Mouse (Mus musculus) lung, embryonic 14.5 days (tissue): ENCODE data around the gene Sp100. TPM values are rescaled to one million over a fixed set of nuclear protein-coding genes. Genes with fewer than 3 reads are reported as not detected.
"Not testable (repeated sequence)": the region's sequence is repeated elsewhere in the genome, so short reads cannot be mapped to it uniquely, and the experiment has no call there.

ENCODE experiments used
- ATAC-seq: fragments of 200-750 bp; cut with Nextera tagmentation; 2 replicates; pipeline ENCODE4 v1.8.0; 2017; ENCODE audit warnings: mild to moderate bottlenecking, moderate TSS enrichment, moderate library complexity; ENCODE audit not compliant: insufficient read depth
- DNase-seq: peaks from one replicate; pipeline ENCODE4 v3.0.0-alpha.2; 2015
- H3K27ac ChIP-seq: fragments of 300-500 bp; sonication (generic); 2 replicates; pipeline ENCODE4 v1.5.1; 2014; ENCODE audit warnings: low read depth, mild to moderate bottlenecking, moderate library complexity
- H3K27me3 ChIP-seq: fragments of 300-500 bp; sonication (generic); 2 replicates; pipeline ENCODE4 v1.6.1; 2014; ENCODE audit warnings: low read length, control low read depth; ENCODE audit not compliant: insufficient read depth
- H3K36me3 ChIP-seq: fragments of 300-500 bp; sonication (generic); 2 replicates; pipeline ENCODE4 v1.6.1; 2014; ENCODE audit warnings: control low read depth; ENCODE audit not compliant: insufficient read depth
- H3K4me1 ChIP-seq: fragments of 300-500 bp; sonication (generic); 2 replicates; pipeline ENCODE4 v1.6.1; 2014; ENCODE audit warnings: antibody characterized with exemption, control low read depth; ENCODE audit not compliant: insufficient read depth
- H3K4me2 ChIP-seq: fragments of 300-500 bp; sonication (generic); 2 replicates; pipeline ENCODE4 v1.6.1; 2014; ENCODE audit warnings: mild to moderate bottlenecking
- H3K4me3 ChIP-seq: fragments of 300-500 bp; sonication (generic); 2 replicates; pipeline ENCODE4 v1.5.1; 2014; ENCODE audit warnings: low read depth, low read length
- H3K9ac ChIP-seq: fragments of 300-500 bp; sonication (generic); 2 replicates; pipeline ENCODE4 v1.6.1; 2014
- H3K9me3 ChIP-seq: fragments of 300-500 bp; sonication (generic); 2 replicates; pipeline ENCODE4 v1.6.1; 2016; ENCODE audit warnings: low read depth, low read length, control low read depth
- CTCF ChIP-seq: IDR thresholded peaks from 2 replicates; pipeline ENCODE4 v1.5.1; 2016; ENCODE audit warnings: antibody characterized with exemption, low read depth
- WGBS: fragments of 180-500 bp; shearing (Covaris S2); extraction: QIAGEN DNeasy Blood & Tissue Kit; methylation state at CpG from one replicate; pipeline ENCODE4 v1.1.7; 2014; 5-methylcytosine and 5-hydroxymethylcytosine counted together
- polyA plus RNA-seq: library from polyadenylated mRNA; unstranded; fragments of >200 nt; fragmentation: Nextera tagmentation; extraction: Ambion mirVana; gene quantifications from 2 replicates; pipeline ENCODE4 v1.2.1, GENCODE M21; 2014

Sp100 gene
- polyA plus RNA-seq, 1 experiment from 2014 or later, result 1.4 TPM

DNA sequence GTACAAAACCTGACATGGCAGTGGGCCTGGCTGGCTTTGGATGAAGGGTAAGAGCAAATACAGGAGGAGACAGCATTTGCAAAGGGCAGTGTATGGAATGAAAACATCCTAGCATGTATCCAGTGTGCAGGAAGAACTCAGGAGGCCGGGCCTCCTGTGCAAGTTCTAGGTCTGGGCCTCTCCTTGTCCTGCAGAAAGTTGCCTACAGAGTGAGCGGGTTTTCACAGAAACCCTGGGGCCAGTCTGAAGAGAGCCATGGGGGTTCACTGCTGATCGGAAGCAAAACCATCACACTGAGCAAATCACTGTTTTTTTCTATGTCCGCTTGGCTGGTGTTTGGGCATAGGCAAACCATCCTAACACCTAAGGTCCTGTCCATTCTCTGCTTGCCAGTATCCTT lies 11.6 kb upstream of the Sp100 start:
- H3K4me1 ChIP-seq, H3K27me3 ChIP-seq, H3K4me2 ChIP-seq, DNase-seq, H3K27ac ChIP-seq, H3K9me3 ChIP-seq, H3K4me3 ChIP-seq, H3K9ac ChIP-seq, ATAC-seq, H3K36me3 ChIP-seq: not testable (repeated sequence)
- 74% methylated on average over 4 of the region's 4 CpGs for WGBS

DNA sequence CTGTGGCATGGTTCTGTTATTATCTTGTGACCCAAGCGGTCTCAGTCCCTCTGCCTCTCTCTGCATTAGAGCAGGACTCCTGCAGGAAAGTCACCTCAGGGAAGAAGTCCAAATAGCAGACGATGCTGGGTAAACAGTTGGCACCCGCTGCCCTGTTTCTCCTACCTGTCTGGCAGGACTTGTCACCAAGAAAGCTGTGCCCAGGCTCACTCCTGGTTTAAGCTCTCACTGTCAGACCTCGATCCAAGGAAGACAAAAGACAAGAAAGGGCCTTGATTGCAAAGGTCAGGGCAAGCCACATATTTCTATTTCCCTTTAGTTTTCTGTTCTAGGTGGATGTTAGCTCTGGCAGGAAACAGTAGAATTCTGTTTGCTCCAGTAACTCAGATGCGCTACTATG lies 736 bp downstream of the Sp100 start:
- not testable (repeated sequence) for H3K9me3 ChIP-seq, H3K36me3 ChIP-seq, H3K4me2 ChIP-seq, DNase-seq, H3K4me1 ChIP-seq, H3K9ac ChIP-seq, H3K4me3 ChIP-seq, H3K27me3 ChIP-seq, ATAC-seq, H3K27ac ChIP-seq
- WGBS, result 75% methylated on average over 3 of the region's 5 CpGs

DNA sequence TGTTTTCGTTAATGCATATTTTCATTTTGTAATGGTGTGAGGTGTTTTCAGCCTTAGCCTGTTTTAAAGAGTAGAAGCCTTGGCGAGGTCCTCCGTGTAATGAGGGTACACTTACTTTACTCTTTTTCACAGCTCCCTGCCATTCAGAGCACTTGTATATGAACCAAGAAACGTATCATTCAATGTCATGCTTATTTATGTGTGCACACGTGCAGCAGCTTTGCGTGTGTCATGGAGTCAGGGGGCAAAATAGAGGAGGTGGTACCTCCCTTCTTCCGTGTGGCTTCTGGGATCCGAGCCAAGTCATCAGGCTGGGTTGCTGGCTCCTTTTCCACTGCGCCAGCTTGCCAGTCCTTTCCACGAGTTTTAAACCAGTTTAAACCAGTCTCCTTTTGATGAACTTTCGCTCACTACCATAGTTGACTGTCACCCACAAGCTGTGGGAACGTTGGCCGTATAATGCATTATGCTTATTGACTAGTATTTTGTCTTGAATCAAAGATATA lies 2.0 kb downstream of the Sp100 start:
- not testable (repeated sequence) for H3K9me3 ChIP-seq, H3K36me3 ChIP-seq, H3K9ac ChIP-seq, H3K4me2 ChIP-seq, H3K27ac ChIP-seq, H3K4me1 ChIP-seq, H3K27me3 ChIP-seq, ATAC-seq, DNase-seq, H3K4me3 ChIP-seq
- WGBS, result 75% methylated on average over 13 of the region's 13 CpGs

- H3K4me2 ChIP-seq, H3K27ac ChIP-seq, H3K4me3 ChIP-seq, ATAC-seq, H3K4me1 ChIP-seq, DNase-seq, H3K27me3 ChIP-seq, H3K36me3 ChIP-seq, H3K9ac ChIP-seq, H3K9me3 ChIP-seq: not testable (repeated sequence)
- WGBS, result 86% methylated on average over 2 of the region's 2 CpGs
These were observed 7.4 kb downstream of the Sp100 start for GRCm38 (mm10) chr1:85657211-85657610.

- H3K27ac ChIP-seq, result no peak overlapping the region
- no peaks in the 10 kb centered on the region for H3K9me3 ChIP-seq
- H3K36me3 ChIP-seq, result no peaks in the 10 kb centered on the region
- TF ChIP-seq CTCF, result no peak
- ATAC-seq, result no peak
- H3K9ac ChIP-seq, result no peak overlapping the region
- DNase-seq, result no peak
- H3K4me1 ChIP-seq, result no peaks in the 10 kb centered on the region
- H3K4me2 ChIP-seq, result no peak overlapping the region
- H3K27me3 ChIP-seq, result no peaks in the 10 kb centered on the region
- H3K4me3 ChIP-seq, result no peak overlapping the region
These were observed 14.5 kb downstream of the Sp100 start for GRCm38 (mm10) chr1:85664266-85664665.

GRCm38 (mm10) chr1:85680226-85680625 lies 30.4 kb downstream of the Sp100 start:
- ATAC-seq, result no peak
- no peak overlapping the region for H3K4me2 ChIP-seq
- 36% methylated on average over 4 of the region's 4 CpGs for WGBS
- no peak overlapping the region for H3K4me3 ChIP-seq
- no peaks in the 10 kb centered on the region for H3K36me3 ChIP-seq
- no peak overlapping the region for H3K9ac ChIP-seq
- no peak for TF ChIP-seq CTCF
- H3K27me3 ChIP-seq, result no peaks in the 10 kb centered on the region
- H3K4me1 ChIP-seq, result no peaks in the 10 kb centered on the region
- DNase-seq, result no peak
- H3K9me3 ChIP-seq, result no peaks in the 10 kb centered on the region
- H3K27ac ChIP-seq, result no peak overlapping the region

DNA sequence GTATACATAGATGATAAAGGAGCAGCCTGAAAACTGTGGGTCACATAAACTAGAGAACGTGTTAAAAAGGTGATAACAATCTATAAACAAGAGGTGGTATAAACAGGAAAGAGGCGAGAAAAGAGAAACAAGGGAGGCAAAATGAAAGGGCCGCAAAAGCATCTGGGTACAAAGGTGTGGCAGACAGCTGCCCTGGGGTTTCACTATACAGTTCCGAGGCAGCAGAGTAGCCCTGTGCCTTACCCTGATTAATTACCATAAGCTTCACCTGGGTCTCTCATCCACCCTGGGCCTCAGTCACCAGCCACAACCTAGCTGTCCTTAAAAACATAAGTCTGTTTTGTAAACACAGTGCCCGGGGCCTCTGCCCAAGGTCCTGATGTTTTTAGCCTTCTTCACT lies 36.9 kb downstream of the Sp100 start:
- no peak for ATAC-seq
- H3K27me3 ChIP-seq, result no peaks in the 10 kb centered on the region
- no peak overlapping the region for H3K9ac ChIP-seq
- no peak for DNase-seq
- no peaks in the 10 kb centered on the region for H3K36me3 ChIP-seq
- H3K4me3 ChIP-seq, result no peak overlapping the region
- no peak overlapping the region for H3K4me2 ChIP-seq
- no peak for TF ChIP-seq CTCF
- H3K9me3 ChIP-seq, result no peaks in the 10 kb centered on the region
- no peaks in the 10 kb centered on the region for H3K4me1 ChIP-seq
- WGBS, result 46% methylated on average over 5 of the region's 5 CpGs
- H3K27ac ChIP-seq, result no peak overlapping the region

- H3K27me3 ChIP-seq, result no peaks in the 10 kb centered on the region
- no peak for ATAC-seq
- no peak overlapping the region for H3K9ac ChIP-seq
- no peak overlapping the region for H3K4me3 ChIP-seq
- H3K4me2 ChIP-seq, result no peak overlapping the region
- H3K27ac ChIP-seq, result no peak overlapping the region
- no peaks in the 10 kb centered on the region for H3K36me3 ChIP-seq
- 51% methylated on average over 5 of the region's 5 CpGs for WGBS
- no peaks in the 10 kb centered on the region for H3K4me1 ChIP-seq
- no peaks in the 10 kb centered on the region for H3K9me3 ChIP-seq
- DNase-seq, result no peak
- no peak for TF ChIP-seq CTCF
These were observed 37.6 kb downstream of the Sp100 start for GRCm38 (mm10) chr1:85687346-85687745.
